Mouse (Mus musculus): Measurements from ENCODE around the gene Mtch1.

- no peak for TF ChIP-seq CTCF (IDR thresholded peaks at IDR 0.05; ENCODE audit: low read depth)
- no peak for TF ChIP-seq EP300 (IDR thresholded peaks at IDR 0.05; ENCODE audit: low read depth)
These were observed 1.1 kb downstream of the Mtch1 start for GRCm38 (mm10) chr17:29346496-29347125.
